Mouse (Mus musculus): Measurements from ENCODE around the gene Rbms1. TPM values are rescaled to one million over a fixed set of nuclear protein-coding genes. Genes with fewer than 3 reads are reported as not detected.
A peak's percentile ranks its signal among the peaks of the same experiment; 100 is the strongest.
"Not testable (repeated sequence)": the region's sequence is repeated elsewhere in the genome, so short reads cannot be mapped to it uniquely, and the experiment has no call there.

Rbms1 gene
- polyA plus RNA-seq, 1 experiment from 2014 or later: 40.8 TPM

GRCm38 (mm10) chr2:60836237-60836636 lies 126.8 kb downstream of the Rbms1 start:
- no peak overlapping the region for H3K9ac ChIP-seq (replicated peaks)
- H3K27me3 ChIP-seq: 0 out of 2 replicates have a peak, but pooled peaks cover 8% of the 10 kb centered on the region
- no peaks in the 10 kb centered on the region for H3K36me3 ChIP-seq
- WGBS: 91% methylated on average over 7 of the region's 7 CpGs
- H3K9me3 ChIP-seq: no peaks in the 10 kb centered on the region
- H3K4me2 ChIP-seq (replicated peaks): no peak overlapping the region
- no peak overlapping the region for H3K27ac ChIP-seq (replicated peaks)
- no peak for ATAC-seq (ENCODE audit: low FRiP score, low read depth)
- H3K4me3 ChIP-seq: no peak overlapping the region
- H3K4me1 ChIP-seq: peaks cover 8% of the 10 kb centered on the region; the same call in 1 of the 2 replicates

GRCm38 (mm10) chr2:60834293-60834692 lies 128.7 kb downstream of the Rbms1 start:
- Histone ChIP-seq H3K27ac (replicated peaks) (no peak overlapping the region), H3K27me3 (peaks cover 19% of the 10 kb centered on the region; the same call in 1 of the 2 replicates), H3K4me2 (replicated peaks) (no peak overlapping the region), H3K9me3 (no peaks in the 10 kb centered on the region), H3K4me1 (peaks cover 8% of the 10 kb centered on the region; the same call in 1 of the 2 replicates), H3K36me3 (no peaks in the 10 kb centered on the region), H3K9ac (replicated peaks) (no peak overlapping the region), H3K4me3 (no peak overlapping the region)
- ATAC-seq (ENCODE audit: low FRiP score, low read depth): no peak
- WGBS: 77% methylated on average over 7 of the region's 7 CpGs

DNA sequence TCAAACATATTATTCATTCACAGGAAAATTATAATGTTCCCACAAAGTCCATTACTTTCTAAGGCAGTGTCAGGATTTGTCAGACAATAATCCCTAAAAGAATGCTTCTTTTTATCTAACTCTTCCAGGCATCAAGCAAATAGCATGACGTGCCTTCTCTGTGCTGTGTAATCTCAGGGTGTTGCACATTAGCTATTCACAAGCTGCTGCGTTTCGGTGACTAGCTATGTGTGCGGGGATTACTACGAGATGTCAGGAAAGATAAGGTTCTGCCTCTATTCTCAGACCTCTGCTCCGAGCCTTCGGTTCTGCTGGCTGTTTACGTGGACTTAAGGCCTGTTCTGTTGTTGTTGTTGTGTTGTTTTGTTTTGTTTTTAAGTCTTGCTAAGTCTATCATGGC lies 130.7 kb downstream of the Rbms1 start:
- Histone ChIP-seq H3K36me3 (no peaks in the 10 kb centered on the region), H3K4me2 (replicated peaks) (no peak overlapping the region), H3K27me3 (peaks cover 15% of the 10 kb centered on the region; the same call in 1 of the 2 replicates), H3K27ac (replicated peaks) (no peak overlapping the region), H3K4me3 (no peak overlapping the region), H3K4me1 (peaks cover 8% of the 10 kb centered on the region; the same call in 1 of the 2 replicates), H3K9ac (replicated peaks) (no peak overlapping the region), H3K9me3 (no peaks in the 10 kb centered on the region)
- 33% methylated on average over 8 of the region's 8 CpGs for WGBS
- peak; percentile 65; the same call in 1 of the 2 replicates for ATAC-seq (ENCODE audit: low FRiP score, low read depth)

DNA sequence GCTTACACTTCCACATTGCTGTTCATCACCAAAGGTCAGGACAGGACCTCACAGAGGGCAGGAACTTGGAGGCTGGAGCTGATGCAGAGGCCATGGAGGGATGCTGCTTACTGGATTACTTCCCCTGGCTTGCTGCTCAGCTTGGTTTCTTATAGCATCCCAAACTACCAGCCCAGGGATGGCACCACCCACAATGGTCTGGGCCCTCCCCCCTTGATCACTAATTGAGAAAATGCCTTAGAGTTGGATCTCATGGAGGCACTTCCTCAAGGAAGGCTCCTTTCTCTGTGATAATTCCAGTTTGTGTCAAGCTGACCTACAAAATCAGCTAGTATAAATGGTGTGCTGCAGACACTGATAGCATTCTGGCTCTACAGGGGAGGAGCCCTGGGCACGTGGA lies 132.5 kb downstream of the Rbms1 start:
- not testable (repeated sequence) for H3K4me1 ChIP-seq; H3K9ac ChIP-seq (replicated peaks); H3K27ac ChIP-seq (replicated peaks); H3K9me3 ChIP-seq; H3K4me2 ChIP-seq (replicated peaks); H3K36me3 ChIP-seq; H3K4me3 ChIP-seq; ATAC-seq (ENCODE audit: low FRiP score, low read depth)
- H3K27me3 ChIP-seq: peaks cover 15% of the 10 kb centered on the region; the same call in 1 of the 2 replicates
- WGBS: 53% methylated on average over 1 of the region's 1 CpGs

DNA sequence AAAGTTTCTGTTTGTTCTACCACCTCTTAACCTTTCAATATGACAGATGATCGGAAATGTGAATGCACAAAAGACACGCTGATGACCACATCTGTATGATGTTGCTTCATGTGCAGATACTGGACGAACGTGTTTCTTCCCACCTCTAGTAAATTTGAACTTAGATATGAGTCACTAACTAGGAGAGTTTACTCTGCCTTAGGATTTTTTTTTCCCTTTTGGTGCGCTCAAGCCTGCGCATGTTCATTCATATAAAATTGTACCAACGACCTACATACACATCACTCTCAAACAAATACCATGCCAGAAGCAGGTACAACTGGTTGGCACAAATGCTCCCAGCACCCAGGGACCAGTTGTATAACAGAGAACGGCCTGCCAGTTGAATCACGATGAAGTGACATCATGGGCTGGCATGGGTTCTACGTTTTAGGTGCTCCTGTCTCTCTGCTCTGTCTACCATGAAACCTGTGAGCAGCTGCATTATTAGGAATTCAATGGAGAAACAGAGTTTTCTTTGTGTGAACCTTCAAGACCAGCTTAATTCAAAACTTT lies 134.0 kb downstream of the Rbms1 start:
- Histone ChIP-seq H3K4me2 (replicated peaks) (no peak overlapping the region), H3K4me1 (peaks cover 4% of the 10 kb centered on the region; the same call in 1 of the 2 replicates), H3K4me3 (no peak overlapping the region), H3K9ac (replicated peaks) (no peak overlapping the region), H3K36me3 (no peaks in the 10 kb centered on the region), H3K9me3 (no peaks in the 10 kb centered on the region), H3K27ac (replicated peaks) (no peak overlapping the region), H3K27me3 (peaks cover 15% of the 10 kb centered on the region; the same call in 1 of the 2 replicates)
- ATAC-seq (ENCODE audit: low FRiP score, low read depth): no peak
- WGBS: 92% methylated on average over 10 of the region's 10 CpGs

DNA sequence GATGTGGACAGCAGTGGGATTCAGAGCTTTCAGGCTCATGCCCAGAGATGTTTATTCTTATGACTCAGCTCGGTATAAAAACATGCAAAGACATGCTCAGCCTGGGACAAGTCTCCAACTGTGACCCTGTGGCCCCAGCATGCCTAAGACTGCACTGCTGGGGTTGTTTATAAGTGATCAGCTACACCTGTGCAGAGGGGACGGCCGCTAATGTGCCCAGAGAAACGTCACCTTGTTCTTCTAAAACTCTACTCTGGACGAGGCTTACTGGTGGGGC lies 135.9 kb downstream of the Rbms1 start:
- Histone ChIP-seq H3K27ac (replicated peaks) (no peak overlapping the region), H3K4me2 (replicated peaks) (no peak overlapping the region), H3K4me1 (no peaks in the 10 kb centered on the region), H3K36me3 (no peaks in the 10 kb centered on the region), H3K9me3 (no peaks in the 10 kb centered on the region), H3K27me3 (peaks cover 12% of the 10 kb centered on the region; the same call in 1 of the 2 replicates), H3K4me3 (no peak overlapping the region), H3K9ac (replicated peaks) (no peak overlapping the region)
- 86% methylated on average over 5 of the region's 5 CpGs for WGBS
- ATAC-seq (ENCODE audit: low FRiP score, low read depth): no peak

GRCm38 (mm10) chr2:60826406-60827151 lies 136.4 kb downstream of the Rbms1 start:
- no peaks in the 10 kb centered on the region for H3K36me3 ChIP-seq
- no peaks in the 10 kb centered on the region for H3K4me1 ChIP-seq
- no peak overlapping the region for H3K27ac ChIP-seq (replicated peaks)
- no peak overlapping the region for H3K4me3 ChIP-seq
- peaks cover 12% of the 10 kb centered on the region; the same call in 1 of the 2 replicates for H3K27me3 ChIP-seq
- H3K9ac ChIP-seq (replicated peaks): no peak overlapping the region
- H3K9me3 ChIP-seq: no peaks in the 10 kb centered on the region
- WGBS: 87% methylated on average over 11 of the region's 11 CpGs
- no peak for ATAC-seq (ENCODE audit: low FRiP score, low read depth)
- H3K4me2 ChIP-seq (replicated peaks): no peak overlapping the region

DNA sequence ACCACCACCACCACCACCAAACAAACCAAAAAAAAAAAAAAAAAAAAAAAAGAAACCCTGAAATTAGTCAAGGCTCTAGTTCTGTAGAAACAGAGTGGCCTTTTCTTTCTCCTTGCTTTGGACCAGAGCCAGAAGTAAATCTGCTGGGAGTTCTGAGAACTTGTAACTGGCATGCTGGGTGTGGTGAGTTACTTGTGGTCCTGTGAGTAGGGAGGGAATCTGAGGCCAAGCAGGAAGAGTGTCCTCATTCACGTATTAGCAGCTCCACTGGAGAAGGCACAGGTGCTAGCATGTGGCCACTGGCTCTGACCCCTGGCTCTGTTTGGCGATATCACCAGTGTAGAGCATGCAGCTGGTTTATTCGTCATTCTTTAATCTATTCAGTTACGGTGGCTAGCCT lies 137.3 kb downstream of the Rbms1 start:
- H3K27me3 ChIP-seq: peaks cover 10% of the 10 kb centered on the region; the same call in 1 of the 2 replicates
- H3K36me3 ChIP-seq: no peaks in the 10 kb centered on the region
- H3K9me3 ChIP-seq: no peaks in the 10 kb centered on the region
- ATAC-seq (ENCODE audit: low FRiP score, low read depth): no peak
- no peaks in the 10 kb centered on the region for H3K4me1 ChIP-seq
- WGBS: 86% methylated on average over 4 of the region's 4 CpGs
- no peak overlapping the region for H3K4me3 ChIP-seq
- no peak overlapping the region for H3K9ac ChIP-seq (replicated peaks)
- no peak overlapping the region for H3K4me2 ChIP-seq (replicated peaks)
- H3K27ac ChIP-seq (replicated peaks): no peak overlapping the region

DNA sequence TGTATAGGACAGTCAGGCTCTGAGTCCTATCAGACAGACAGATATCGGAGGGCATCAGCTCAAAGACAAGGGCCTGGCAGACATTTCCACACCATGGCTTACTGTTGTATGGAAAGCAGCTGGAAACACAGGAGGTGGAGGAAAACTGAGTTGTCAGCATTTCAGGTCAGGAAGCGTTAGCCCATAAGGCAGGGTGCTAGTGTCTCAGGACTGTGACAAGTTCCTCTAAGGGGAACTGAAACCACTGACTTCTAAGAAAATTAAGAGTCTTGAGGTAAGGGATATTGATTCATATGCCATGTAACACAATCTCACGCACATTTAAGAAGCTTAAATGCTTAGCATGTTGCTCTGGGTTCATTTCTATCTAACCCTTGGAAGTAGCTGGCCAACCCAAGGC lies 141.4 kb downstream of the Rbms1 start:
- H3K9ac ChIP-seq (replicated peaks): no peak overlapping the region
- H3K4me3 ChIP-seq: no peak overlapping the region
- H3K4me1 ChIP-seq: no peaks in the 10 kb centered on the region; the same call in 1 of the 2 replicates
- H3K4me2 ChIP-seq (replicated peaks): no peak overlapping the region
- no peak overlapping the region for H3K27ac ChIP-seq (replicated peaks)
- no peak for ATAC-seq (ENCODE audit: low FRiP score, low read depth)
- H3K27me3 ChIP-seq: no peaks in the 10 kb centered on the region
- no peaks in the 10 kb centered on the region for H3K9me3 ChIP-seq
- WGBS: 95% methylated on average over 3 of the region's 3 CpGs
- no peaks in the 10 kb centered on the region for H3K36me3 ChIP-seq

DNA sequence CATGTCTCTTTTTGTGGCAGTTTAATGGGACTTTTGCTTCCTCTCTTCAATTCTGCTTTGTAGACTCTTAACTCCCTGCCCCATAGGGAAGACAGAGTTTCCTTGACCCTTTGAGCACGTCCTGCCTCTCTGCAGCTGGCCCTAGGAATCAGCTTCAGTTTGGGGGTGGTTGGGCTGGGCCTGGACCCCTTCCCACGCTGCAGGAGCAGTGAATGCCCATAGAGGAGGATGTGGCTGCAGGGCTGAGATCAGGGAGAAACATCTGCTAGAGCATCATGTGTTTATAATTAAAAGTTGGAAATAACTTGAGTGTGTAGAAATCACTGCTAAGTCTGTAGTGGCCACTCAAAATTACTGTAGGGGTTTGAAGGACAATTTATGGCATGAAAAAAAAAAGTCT lies 144.4 kb downstream of the Rbms1 start:
- H3K27ac ChIP-seq (replicated peaks): no peak overlapping the region

GRCm38 (mm10) chr2:60816307-60816706 lies 146.7 kb downstream of the Rbms1 start:
- H3K9ac ChIP-seq (replicated peaks): no peak overlapping the region
- WGBS: 77% methylated on average over 2 of the region's 2 CpGs

More for the DNA sequence above, 144.4 kb downstream of the Rbms1 start:
- WGBS: 22% methylated on average over 2 of the region's 2 CpGs
- no peaks in the 10 kb centered on the region for H3K9me3 ChIP-seq
- H3K4me1 ChIP-seq: no peaks in the 10 kb centered on the region; the same call in 1 of the 2 replicates
- 0 out of 2 replicates have a peak, but pooled peaks cover 3% of the 10 kb centered on the region for H3K27me3 ChIP-seq
- H3K9ac ChIP-seq (replicated peaks): no peak overlapping the region
- H3K4me3 ChIP-seq: no peak overlapping the region
- no peak overlapping the region for H3K4me2 ChIP-seq (replicated peaks)
- H3K36me3 ChIP-seq: no peaks in the 10 kb centered on the region
- ATAC-seq (ENCODE audit: low FRiP score, low read depth): no peak

DNA sequence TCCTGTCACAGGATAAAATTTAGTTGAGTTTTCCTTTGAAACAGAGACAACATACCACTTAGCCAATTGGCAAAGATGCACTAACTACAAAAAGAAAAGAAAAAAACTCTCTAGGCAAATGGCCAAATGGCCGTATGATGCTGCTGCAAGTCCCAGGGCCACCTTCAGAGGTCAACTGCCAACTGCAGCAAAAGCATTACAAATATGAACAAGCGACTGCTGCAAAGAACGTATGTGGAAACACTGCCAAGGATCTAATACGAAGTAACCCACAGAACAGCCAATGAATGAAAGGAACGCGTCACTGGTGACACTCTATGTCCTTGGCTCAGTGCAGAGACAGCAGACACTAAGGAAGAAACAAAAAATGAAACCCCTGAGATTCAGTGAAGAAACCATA lies 148.2 kb downstream of the Rbms1 start:
- H3K9ac ChIP-seq (replicated peaks): no peak overlapping the region

More at GRCm38 (mm10) chr2:60816307-60816706, 146.7 kb downstream of the Rbms1 start:
- Histone ChIP-seq H3K4me1 (no peaks in the 10 kb centered on the region; the same call in 1 of the 2 replicates), H3K36me3 (no peaks in the 10 kb centered on the region), H3K9me3 (no peaks in the 10 kb centered on the region), H3K4me2 (replicated peaks) (no peak overlapping the region), H3K27ac (replicated peaks) (no peak overlapping the region), H3K27me3 (peaks cover 7% of the 10 kb centered on the region; the same call in 1 of the 2 replicates), H3K4me3 (no peak overlapping the region)
- no peak for ATAC-seq (ENCODE audit: low FRiP score, low read depth)

More for the DNA sequence above, 148.2 kb downstream of the Rbms1 start:
- H3K4me3 ChIP-seq: no peak overlapping the region
- no peaks in the 10 kb centered on the region for H3K36me3 ChIP-seq
- 93% methylated on average over 6 of the region's 6 CpGs for WGBS
- no peak for ATAC-seq (ENCODE audit: low FRiP score, low read depth)
- no peak overlapping the region for H3K4me2 ChIP-seq (replicated peaks)
- H3K9me3 ChIP-seq: no peaks in the 10 kb centered on the region
- H3K4me1 ChIP-seq: no peaks in the 10 kb centered on the region; the same call in 1 of the 2 replicates
- H3K27ac ChIP-seq (replicated peaks): no peak overlapping the region
- H3K27me3 ChIP-seq: peaks cover 7% of the 10 kb centered on the region; the same call in 1 of the 2 replicates

All from midbrain, embryonic 12.5 days (tissue).